Mouse (Mus musculus) CD4-positive helper T cell, adult 2 months (primary cell): ENCODE data around the gene Adap1.
A peak's percentile ranks its signal among the peaks of the same experiment; 100 is the strongest.

Experiments
- DNase-seq: peaks from one replicate; pipeline ENCODE4 v3.0.0-alpha.2; 2012; ENCODE audit warnings: low read depth, missing footprints, low spot score

Gene Adap1

DNA sequence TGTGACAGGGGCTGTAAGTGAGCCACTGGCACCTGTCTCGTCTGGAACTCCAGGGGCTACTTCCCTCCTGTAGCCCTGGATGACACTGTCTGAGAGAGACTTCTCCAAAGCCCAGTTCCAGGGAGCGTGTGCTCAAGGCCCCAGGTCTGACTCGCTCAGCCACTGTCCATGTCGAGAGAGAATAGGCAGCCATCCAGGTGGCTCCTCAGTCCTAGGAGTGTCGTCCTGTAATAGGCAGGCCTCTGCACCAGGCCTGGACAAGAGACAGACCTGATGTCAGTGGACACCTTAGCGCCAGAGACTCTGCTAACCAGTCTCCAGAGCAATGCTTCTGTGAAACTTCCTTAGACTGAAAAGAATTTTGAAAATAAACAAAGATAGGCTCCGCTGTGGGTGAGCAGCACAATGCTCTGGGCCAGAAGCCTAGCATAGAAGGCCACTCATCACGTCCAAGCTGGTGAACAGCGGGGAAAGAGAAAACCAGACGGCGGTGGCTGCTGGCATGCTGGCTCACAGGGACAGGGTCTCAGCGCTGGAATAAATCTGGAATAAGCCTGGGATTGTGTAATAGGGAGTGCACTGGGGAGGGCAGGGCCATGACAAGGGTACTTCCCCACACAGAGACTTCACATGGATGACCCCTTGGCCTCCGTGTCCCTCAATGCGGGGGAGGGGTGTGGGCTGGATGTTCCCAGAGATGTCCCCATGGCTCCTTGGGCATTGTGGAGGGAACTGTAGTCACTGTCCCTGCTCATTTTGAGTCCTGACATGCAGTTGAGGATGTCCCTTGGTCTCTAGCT, 39.1 kb downstream of the Adap1 start:
- no peak for DNase-seq

DNA sequence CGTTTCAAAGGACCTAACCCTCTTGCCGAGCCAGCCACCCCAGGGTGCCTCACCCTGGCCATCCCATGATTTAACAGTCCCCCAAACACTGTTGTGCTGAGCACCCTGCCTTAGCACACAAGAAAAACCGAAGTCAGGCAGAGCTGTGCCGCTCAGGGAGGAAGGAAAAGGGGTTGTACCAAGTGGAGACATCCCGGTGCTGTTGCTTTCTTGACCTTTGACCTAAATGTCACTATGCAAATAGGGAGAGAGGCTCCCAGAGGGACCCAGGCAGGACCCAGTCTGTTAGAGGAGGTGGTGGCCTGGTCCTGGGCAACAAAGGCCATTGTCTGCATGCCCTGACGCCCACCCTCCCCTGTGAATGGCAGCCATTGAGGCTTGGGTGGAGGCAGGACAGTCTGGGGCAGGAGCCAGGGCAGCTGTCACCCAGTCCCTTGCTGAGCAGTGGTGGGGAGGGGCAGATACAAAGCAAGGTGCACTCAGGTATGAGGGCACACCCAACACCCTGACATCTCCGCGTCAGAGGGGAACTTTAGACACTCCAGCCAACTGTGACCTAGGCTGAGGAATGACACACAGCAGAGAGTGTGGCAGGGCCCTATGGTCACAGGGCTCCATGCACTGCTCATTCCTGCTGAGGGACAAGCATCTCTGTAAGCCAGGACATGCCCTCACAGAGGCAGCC, 39.9 kb downstream of the Adap1 start:
- DNase-seq: no peak

DNA sequence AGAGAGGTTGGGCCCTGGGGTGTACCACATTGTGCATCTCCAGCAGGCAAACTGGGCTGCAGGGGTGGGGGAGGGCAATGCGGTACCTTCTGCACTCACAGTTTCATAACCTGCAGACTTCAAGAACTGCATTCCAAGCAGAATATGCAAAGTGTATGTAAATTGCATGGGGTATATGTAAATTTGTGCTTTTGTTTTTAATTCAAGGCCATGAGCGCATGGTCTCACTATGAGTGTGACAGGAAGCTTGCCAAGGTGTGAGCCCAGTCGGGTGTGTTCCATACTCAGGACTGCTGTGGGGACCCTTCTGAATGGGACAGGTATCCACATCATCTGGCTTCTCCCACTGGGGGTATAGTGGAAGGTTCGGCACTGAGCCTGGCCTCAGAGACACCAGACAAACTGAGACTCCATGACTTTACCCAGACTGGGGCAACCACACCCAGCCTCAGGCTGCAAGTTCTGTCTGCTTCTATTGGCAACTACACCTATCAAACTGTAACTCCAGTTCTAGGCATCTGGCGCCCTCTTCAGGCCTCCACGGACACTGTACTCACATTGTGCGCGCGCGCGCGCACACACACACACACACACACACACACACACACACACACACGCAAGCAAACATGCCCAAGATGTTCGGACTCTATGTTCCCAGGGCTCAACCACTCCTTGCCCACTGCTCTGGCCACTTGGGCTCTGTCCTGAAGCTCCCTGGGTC, 41.8 kb downstream of the Adap1 start:
- peak; percentile 54 for DNase-seq

DNA sequence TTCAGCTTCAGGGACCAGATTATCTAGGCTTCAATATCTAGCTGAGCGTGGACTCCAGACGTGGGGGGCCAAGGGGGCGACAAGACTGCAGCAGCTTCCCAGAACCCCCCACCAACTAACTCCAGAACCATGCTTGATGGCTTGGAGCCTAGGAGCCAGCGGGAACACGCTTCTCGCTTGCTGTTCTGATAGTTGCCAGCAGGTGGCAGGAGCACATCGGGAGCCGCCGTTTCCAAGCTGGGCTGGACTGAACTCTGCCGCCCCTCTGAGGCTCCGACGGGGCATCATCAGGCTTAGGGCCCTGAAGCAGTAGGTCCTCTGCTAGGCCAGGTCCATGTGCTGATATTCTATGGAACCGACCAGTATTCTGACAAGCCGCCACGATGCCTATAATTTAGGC, 43.2 kb downstream of the Adap1 start:
- DNase-seq: peak; percentile 78

DNA sequence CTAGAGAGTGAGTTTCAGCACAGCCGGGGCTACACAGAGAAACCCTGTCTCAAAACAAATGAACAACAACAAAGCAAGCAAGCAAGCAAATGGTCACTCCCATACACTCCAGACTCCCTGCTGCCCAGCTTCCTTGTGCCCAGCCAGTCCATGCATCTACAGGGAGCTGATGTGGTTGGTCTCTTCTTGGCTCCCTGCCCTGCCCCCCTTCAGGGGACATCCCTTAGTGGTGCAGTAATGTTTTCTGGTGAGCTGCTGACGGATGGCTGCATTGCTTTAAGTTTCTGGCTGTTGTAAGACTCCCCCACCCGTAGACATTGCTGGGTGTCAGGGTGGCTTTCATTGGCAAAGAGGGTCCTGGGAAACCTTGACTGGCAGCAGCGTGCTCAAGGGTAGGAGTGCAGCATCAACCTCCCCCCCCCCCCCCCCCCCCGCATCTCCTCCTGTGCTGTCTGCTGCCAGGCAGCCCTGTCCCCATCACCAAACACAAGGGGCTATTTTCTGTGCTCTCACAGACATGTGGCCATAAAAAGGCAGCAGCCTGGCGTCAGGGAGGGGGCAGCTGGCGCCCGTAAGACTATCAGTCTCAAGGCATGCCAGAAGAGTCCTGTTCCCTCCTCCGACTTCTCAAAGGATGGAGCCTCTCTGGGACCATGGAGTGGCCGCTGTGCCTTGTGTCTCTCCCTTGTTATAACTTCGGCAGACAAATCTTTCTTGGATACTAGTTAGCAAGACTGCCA, 43.9 kb downstream of the Adap1 start:
- DNase-seq: no peak

DNA sequence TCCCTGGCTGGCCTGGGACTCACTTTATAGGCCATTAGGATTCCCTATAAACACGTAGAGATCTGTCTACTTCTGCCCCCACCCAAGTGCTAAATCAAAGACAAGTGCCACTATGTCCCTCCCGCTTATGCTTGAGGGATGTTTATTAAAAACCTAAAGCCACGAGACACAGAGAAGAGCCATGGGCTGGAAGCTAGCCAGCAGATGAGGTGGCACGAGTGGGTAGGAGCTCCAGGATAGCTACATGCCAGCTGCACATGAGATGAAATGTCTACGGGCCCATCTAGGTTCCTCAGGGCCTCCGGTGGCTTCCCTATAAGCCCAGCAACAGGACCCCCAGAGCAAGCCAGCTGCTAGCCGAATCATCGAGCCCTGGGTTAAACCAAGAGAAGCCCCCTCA, 48.1 kb downstream of the Adap1 start:
- DNase-seq: no peak

DNA sequence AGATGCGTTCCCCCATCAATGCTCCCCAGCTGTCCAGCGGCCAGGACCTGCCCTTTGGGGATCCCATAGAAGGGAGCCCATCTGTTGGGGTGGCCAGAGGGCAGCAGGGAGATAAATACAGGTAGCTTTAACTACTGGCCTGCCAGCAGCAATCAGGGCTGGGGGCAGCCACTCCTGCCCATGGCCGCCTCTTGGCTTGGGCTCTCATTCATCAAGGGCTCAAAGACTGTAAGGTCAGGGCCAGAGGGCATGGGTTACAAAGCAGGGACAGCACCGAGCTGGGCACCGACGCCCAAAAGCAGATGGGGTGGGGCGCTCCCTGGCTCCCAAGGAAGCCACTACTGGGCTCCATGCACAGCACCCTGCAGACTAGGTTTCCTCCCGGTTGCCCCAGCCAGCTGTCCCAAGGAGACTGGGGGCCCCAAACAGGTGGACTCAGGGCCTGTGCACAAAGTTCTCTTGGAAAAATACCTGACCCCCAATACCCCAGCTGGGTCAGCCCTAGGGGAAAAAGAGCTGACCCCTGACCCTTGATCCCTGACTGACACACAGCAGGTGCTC, 53.3 kb downstream of the Adap1 start:
- DNase-seq: no peak

DNA sequence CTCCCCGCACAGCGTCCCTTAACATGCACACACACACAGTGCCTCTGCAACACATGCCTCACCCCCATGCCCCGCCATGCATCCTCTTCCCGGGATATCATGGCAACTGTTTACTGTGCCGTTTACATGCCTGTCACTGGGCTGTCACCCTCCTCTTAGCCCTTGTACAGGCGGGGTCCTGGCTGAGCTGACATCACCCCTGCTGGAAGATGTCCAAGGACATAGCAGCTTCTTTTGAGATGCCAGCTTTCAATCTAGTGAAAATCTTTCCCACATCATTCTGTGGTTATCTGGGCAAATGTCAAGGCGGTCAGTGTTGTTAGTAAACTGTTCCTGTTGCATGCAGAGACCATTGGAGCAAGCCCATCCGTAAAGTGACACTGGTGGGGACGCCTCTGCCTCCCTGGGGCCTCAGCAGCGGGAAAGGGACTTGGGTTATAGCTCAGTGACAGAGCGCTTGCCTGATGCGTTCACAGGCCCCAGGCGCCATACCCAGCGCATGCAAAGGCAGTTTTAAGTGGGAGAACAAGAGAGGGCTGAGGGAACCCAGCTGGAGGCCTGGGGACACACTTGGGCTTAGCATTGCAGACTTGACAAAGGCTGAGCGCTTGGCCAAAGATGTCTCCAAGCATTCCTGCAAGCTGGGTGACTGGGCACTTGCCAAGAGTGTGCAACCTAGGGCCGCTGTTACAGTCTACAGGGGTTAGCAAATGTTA, 54.5 kb downstream of the Adap1 start:
- DNase-seq: no peak

DNA sequence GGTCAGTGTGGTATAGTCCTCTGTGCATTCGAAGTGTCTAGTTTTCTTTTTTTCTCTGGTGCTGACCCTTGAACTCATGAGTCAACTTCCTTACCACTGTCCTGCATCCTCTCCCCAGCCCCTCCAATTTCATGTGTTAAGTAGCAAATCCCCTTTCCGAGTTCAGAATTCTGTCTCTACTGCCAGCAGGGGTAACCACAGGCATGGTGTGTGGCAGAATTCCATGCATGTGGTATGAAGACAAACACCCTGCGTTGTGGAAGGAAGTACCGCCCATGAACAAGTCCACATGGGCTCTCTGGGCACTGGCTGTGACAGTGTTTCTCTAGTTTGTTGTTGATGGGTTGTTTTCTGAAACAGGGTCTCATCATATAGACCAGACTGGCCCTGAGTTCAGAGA, 57.8 kb downstream of the Adap1 start:
- no peak for DNase-seq

DNA sequence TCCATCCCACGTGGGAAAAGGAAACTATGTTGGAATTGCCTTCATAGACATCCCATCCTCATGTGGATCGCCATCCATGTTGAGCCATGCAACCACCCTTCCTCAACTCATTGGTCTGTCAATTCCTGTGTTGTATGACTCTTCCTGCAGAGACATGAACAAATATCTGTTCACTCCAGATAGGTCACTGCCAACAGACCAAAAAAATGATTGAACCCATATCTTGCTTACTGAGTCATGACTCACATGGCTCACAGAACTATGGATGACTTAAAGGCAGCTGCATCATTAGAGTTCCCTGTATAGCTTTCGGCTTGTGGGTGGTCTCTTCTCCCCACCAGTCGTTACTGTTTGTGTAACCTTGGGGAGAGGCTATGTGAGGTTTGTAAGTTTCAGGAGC, 64.0 kb downstream of the Adap1 start:
- DNase-seq: no peak

DNA sequence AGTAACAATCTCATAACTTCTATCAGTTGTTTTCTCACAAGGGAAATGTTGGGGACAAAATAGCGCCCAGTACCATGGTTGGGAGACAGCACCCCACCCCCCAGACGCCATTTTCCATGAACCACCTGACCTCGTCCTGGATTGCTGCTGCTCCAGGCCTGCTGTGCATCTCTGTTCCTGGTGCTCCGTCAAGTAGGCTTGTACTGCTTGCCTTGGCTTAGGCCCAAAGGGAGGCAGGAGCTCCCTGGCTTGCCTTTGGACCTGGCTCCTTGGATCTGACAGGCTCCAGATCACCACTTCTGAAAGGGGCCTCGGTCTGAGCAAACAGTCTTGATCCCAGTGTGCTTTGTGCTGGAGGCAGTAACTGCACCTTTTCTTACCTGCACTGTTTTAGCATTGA, 65.6 kb downstream of the Adap1 start:
- DNase-seq: no peak

DNA sequence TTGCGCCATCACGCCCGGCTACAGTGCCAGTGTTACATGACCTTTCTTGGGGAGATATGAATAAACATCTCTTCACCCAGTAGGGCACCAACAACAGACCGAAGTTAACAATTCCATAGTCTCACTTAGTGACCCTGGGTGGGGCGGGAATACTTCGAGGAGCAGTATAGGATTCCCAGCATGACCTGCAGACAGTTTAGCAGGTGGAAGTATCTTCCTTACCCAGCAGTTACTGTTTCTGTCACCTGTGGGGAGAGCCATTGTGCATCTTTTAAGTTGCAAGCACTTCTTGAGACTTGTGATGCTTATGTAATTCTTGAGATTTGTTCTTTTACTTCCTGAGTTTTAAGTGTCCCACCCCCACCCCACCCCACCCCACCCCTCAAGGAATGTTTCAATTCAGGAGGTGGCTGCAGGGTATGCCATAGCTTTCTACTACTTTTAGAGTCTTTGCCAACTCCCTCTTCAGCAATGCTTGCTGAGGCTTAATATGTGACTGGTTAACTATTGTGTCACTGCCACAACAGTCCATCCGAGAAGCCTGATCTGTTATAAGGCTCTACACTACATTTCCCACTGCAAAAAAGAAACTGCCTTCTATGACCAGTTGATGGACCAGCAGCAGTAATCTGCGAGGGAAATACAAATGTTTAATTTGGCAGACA, 66.9 kb downstream of the Adap1 start:
- no peak for DNase-seq

DNA sequence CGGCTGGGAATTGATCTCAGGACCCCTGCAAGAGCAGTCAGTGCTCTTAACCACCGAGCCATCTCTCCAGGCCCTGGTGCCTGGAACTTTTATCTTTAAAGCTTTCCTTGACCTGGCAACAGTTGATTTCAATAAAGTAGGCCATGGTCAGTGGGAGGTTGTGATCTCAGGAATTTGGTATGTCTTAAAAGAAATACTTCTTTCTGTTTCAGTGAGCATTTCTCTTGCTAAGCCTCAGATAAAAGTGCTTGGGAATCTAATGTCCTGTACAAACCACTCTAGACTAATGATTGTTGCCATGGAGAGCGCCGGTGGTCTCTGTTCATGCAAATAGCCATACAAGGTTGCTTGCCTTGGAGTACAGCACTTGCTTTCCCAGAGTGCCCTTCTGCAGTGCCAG, 67.6 kb downstream of the Adap1 start:
- DNase-seq: no peak

DNA sequence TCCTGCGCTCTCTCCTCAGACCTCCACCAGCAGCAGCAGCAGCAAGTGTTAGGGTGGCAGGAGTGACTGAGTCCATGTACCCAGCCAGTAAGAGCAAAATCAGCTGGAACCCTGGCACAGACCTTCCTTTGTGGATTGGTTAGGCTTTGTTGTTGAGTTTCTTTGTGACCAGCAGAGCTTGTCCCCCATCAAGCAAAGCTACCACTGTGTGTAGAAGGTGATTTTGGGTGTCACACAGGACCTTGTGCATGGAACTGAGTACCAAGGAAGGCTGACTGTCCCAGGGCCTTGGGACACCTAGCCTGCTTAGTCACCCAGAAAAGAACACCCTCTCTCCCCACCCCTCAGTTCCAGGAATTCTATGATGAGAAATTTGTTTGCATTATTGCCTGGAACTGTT, 68.2 kb downstream of the Adap1 start:
- DNase-seq: no peak

DNA sequence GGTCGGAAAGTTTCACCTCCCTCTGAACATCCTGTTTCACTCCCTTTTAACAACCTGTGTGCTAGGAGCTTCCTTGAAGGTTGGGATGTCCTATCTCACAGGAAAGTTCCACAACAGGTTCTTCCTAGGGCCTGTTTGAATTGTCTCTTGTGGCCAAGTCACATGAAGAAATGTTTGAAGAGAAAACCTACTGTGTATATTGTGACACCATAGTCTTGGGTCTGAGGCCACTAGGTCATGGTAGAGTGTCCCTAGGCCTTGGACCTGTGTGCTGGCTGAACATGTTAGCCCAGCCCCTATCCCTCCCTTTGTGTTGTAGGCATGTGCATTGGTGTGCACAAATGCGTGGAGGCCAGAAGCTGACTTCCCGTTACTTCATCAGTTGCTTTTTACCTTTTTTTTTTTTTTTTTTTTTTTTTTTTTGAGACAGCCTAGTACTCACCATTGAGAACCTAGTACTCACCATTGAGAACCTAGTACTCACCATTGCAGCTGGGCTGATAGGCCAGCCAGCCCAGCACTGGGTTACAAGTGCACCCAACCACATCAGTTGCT, 69.1 kb downstream of the Adap1 start:
- no peak for DNase-seq

DNA sequence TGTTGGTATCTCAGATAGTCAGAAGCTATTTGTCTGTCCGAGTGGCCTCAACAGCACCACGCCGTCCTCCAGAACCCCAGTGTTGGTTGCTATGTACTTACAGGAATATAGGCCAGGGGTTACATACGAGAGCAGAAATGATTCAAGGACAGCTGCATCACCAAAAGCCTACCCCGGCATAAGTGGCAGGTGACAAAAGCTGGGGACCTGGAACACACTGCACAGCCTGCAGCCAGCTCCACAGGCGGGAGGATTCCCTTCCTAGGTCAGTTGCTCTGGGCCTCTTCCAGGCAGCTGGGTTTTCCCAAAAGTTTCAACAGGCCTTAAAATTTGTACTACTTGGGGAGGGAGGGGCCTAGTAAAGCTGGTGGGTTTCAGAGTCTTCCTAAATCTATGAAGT, 69.6 kb downstream of the Adap1 start:
- DNase-seq: no peak

DNA sequence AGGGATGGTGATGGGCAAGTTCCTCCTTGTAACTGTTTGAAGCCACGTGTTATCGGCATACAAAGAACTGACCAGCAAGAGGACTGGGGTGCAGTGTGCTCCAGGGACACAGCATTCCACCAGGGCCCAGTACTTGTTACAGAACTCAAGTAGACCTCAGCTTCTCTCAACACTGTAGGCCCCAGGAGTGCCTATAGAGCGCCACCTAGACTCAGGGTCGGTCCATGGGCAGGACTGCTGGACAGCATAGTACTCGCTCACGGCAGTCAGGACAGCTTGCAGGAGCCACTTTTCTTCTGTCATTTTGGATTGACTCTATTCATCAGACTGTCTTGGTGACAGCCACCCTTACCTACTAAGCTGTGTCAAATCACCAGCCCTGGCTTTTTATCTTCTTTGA, 70.5 kb downstream of the Adap1 start:
- DNase-seq: no peak

DNA sequence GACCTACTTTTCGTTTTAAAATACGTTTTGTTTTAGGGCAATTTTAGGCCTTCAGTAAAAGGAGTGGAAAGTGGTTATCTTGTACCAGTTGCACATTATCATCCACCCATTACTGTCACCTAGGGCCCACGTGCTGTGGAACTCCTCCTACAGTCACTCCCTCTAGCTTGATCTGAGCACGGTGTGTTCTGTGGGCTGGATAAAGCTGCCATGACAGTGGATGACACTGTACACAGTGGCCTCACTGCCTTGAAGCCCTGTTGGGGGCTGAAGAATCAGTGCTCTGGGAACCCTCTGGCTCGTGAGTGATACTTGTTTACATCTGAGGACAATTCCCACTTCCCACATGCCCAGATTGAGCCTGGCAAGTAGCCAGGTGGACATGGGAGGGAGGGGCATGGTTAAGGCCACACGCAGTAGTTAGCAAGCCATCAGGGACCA, 72.1 kb downstream of the Adap1 start:
- DNase-seq: peak; percentile 76

DNA sequence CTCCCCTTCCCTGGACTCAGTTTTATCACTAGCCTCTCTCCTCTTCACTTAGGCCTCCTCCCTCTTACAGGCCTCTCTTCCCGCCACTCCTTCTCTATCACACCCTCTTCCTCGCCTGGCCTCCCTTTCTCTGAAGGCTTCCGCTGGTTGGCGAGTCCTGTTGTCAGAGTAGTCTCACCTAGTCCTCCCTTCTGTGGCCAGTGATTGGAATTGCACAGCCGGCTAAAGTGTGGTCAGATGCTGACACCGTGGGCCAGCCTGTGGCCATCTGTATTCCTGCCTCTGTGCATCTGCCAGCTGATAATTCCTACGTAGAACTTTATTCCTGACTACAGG, 72.5 kb downstream of the Adap1 start:
- no peak for DNase-seq
